Mouse (Mus musculus) brain, embryonic 14.5 days (tissue): Measurements from ENCODE around the gene Tnrc6b.

ENCODE experiments used
- CTCF ChIP-seq: fragments of 200-500 bp; IDR thresholded peaks from 2 replicates; pipeline ENCODE4 v1.5.1; 2012; ENCODE audit warnings: inconsistent platforms, mild to moderate bottlenecking, moderate library complexity, borderline replicate concordance; ENCODE audit not compliant: insufficient read depth, insufficient read length; ENCODE audit errors: extremely low read depth
- POLR2A ChIP-seq: fragments of 200-500 bp; IDR thresholded peaks from 2 replicates; pipeline ENCODE4 v1.6.1; 2012; ENCODE audit warnings: mild to moderate bottlenecking, inconsistent platforms, borderline replicate concordance; ENCODE audit not compliant: poor library complexity, insufficient read depth, insufficient read length, severe bottlenecking; ENCODE audit errors: extremely low read depth

DNA sequence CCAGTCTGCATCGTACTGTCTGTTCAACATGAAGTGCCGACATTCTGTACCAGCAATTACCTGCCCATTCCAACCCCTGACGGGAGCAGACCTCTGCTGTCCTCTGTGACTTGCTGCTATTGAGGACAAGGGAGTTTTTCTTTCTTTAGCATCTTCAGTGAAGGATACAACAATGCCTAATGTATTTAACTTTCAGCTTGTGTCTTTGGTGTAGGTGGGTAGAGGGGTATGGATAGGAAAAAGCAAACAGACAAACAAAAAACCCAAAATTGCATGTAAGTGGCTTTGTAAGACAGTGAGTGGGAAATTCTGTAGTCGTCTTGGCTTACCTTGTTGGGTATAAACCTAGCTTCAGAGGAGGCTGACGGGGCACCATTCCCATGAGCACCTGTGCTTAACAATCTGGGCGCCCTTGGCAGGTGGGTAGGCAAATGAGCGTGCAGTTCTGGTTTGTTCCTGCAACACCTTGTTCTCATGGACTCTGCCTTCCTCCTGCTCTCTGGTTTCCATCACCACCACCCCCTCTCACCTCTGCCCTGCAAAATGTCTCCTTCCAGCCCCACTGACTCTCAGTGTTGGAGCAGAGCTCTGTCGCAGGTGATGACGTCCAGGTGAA is 220.3 kb downstream of the Tnrc6b start:
- no peak for TF ChIP-seq CTCF
- TF ChIP-seq POLR2A = no peak
